Mouse (Mus musculus): Measurements from ENCODE around the gene Lce1c. TPM values are rescaled to one million over a fixed set of nuclear protein-coding genes. Genes with fewer than 3 reads are reported as not detected.

Gene Lce1c
- total RNA-seq (2012; rRNA removed) (not detected in 2 replicates), total RNA-seq (2014; rRNA removed) (not detected in 2 replicates), polyA plus RNA-seq (2012; ENCODE audit: insufficient read length, low read depth) (not detected in 2 replicates)

- dilution Hi-C loops (cut with MboI; ENCODE audit: extremely low pct_ligation_motif_present, extremely low pct_unique_long_range_greater_than_20kb, low sequenced_read_pairs) (no loop called here), in situ Hi-C loops (cut with MboI; ENCODE audit: low pct_ligation_motif_present, low pct_unique_long_range_greater_than_20kb, low sequenced_read_pairs) (no loop called here)
- H3K27me3 ChIP-seq (replicated peaks), result no peaks in the 10 kb centered on the region
- H3K9me3 ChIP-seq (replicated peaks; ENCODE audit: low read length), result no peaks in the 10 kb centered on the region
- H3K36me3 ChIP-seq (replicated peaks in 1 of 2; ENCODE audit: control insufficient read depth in 1 of 2, insufficient read depth in 1 of 2, low read length in 1 of 2), result no peaks in the 10 kb centered on the region
- no peak within 1 kb of the TSS for H3K27ac ChIP-seq (ENCODE audit: insufficient read depth, low read depth)
- no peaks in the 10 kb centered on the region for H3K79me2 ChIP-seq (replicated peaks; ENCODE audit: control insufficient read depth, extremely low read depth, insufficient read depth, poor library complexity, severe bottlenecking)
- H3K9ac ChIP-seq (ENCODE audit: insufficient read depth, low read depth), result no peak within 1 kb of the TSS
- no peak within 1 kb of the TSS for H3K4me2 ChIP-seq (ENCODE audit: insufficient read depth, low read depth, poor library complexity, severe bottlenecking)
- H3K4me3 ChIP-seq (replicated peaks in 1 of 3; ENCODE audit: low read depth in 2 of 3, low read length in 2 of 3, poor library complexity in 1 of 3), result no peak within 1 kb of the TSS
- DNase-seq (ENCODE audit: extremely low read depth), result no peak
- TF ChIP-seq RCOR1 (conservative IDR thresholded peaks at IDR 0.05; ENCODE audit: low read depth, low read length) (no peak), SIN3A (IDR thresholded peaks at IDR 0.05; ENCODE audit: low read length) (no peak), UBTF (IDR thresholded peaks at IDR 0.05; ENCODE audit: low read depth, low read length) (no peak), TCF12 (IDR thresholded peaks at IDR 0.05; ENCODE audit: low read depth, low read length) (no peak), MAFK (IDR thresholded peaks at IDR 0.05; ENCODE audit: insufficient replicate concordance, low read length) (no peak), JUND (conservative IDR thresholded peaks at IDR 0.05; ENCODE audit: low read depth, low read length) (no peak), E2F4 (IDR thresholded peaks at IDR 0.05; ENCODE audit: insufficient replicate concordance, low read depth, low read length) (no peak), NELFE (IDR thresholded peaks at IDR 0.05; ENCODE audit: low read depth, low read length) (no peak), MAZ (IDR thresholded peaks at IDR 0.05; ENCODE audit: low read depth, low read length) (no peak), EP300 (IDR thresholded peaks at IDR 0.05; ENCODE audit: low read length) (no peak), SMC3 (IDR thresholded peaks at IDR 0.05; ENCODE audit: low read depth, low read length) (no peak), PAX5 (IDR thresholded peaks at IDR 0.05; ENCODE audit: low read length) (no peak), HCFC1 (IDR thresholded peaks at IDR 0.05; ENCODE audit: low read depth, low read length) (no peak)
- no peaks in the 10 kb centered on the region for H3K4me1 ChIP-seq (ENCODE audit: control insufficient read depth in 1 of 2, insufficient read depth in 2 of 2)
Measured at GRCm38 (mm10) chr3:92678947-92679346, at the start of gene Lce1c. Gene Lce1c (plus strand): TSS chr3:92679247.

GRCm38 (mm10) chr3:92637745-92638652, 41.0 kb upstream of the Lce1c start:
- in situ Hi-C loops (cut with MboI; ENCODE audit: low pct_ligation_motif_present, low pct_unique_long_range_greater_than_20kb, low sequenced_read_pairs), result no loop called here
- DNase-seq (ENCODE audit: extremely low read depth), result no peak
- Histone ChIP-seq H3K27ac (ENCODE audit: insufficient read depth, low read depth) (no peak overlapping the region), H3K9ac (ENCODE audit: insufficient read depth, low read depth) (no peak overlapping the region), H3K4me2 (ENCODE audit: insufficient read depth, low read depth, poor library complexity, severe bottlenecking) (no peak overlapping the region), H3K4me1 (ENCODE audit: control insufficient read depth in 1 of 2, insufficient read depth in 2 of 2) (no peaks in the 10 kb centered on the region), H3K36me3 (replicated peaks in 1 of 2; ENCODE audit: control insufficient read depth in 1 of 2, insufficient read depth in 1 of 2, low read length in 1 of 2) (no peaks in the 10 kb centered on the region), H3K27me3 (replicated peaks) (no peaks in the 10 kb centered on the region), H3K79me2 (replicated peaks; ENCODE audit: control insufficient read depth, extremely low read depth, insufficient read depth, poor library complexity, severe bottlenecking) (no peaks in the 10 kb centered on the region), H3K9me3 (replicated peaks; ENCODE audit: low read length) (no peaks in the 10 kb centered on the region), H3K4me3 (replicated peaks in 1 of 3; ENCODE audit: low read depth in 2 of 3, low read length in 2 of 3, poor library complexity in 1 of 3) (no peak overlapping the region)
- dilution Hi-C loops (cut with MboI; ENCODE audit: extremely low pct_ligation_motif_present, extremely low pct_unique_long_range_greater_than_20kb, low sequenced_read_pairs), result no loop called here
- TF ChIP-seq HCFC1 (IDR thresholded peaks at IDR 0.05; ENCODE audit: low read depth, low read length) (no peak), PAX5 (IDR thresholded peaks at IDR 0.05; ENCODE audit: low read length) (no peak), IRF4 (IDR thresholded peaks at IDR 0.05; ENCODE audit: low read depth, low read length) (no peak), KAT2A (IDR thresholded peaks at IDR 0.05; ENCODE audit: insufficient replicate concordance, low read length) (no peak), MAFK (IDR thresholded peaks at IDR 0.05; ENCODE audit: insufficient replicate concordance, low read length) (no peak), TCF12 (IDR thresholded peaks at IDR 0.05; ENCODE audit: low read depth, low read length) (no peak), BHLHE40 (IDR thresholded peaks at IDR 0.05; ENCODE audit: low read depth, low read length) (no peak), JUND (conservative IDR thresholded peaks at IDR 0.05; ENCODE audit: low read depth, low read length) (no peak), ETS1 (conservative IDR thresholded peaks at IDR 0.05; ENCODE audit: low read depth, low read length) (no peak), POLR2A (IDR thresholded peaks at IDR 0.05; ENCODE audit: low read depth, low read length) (no peak), JUN (IDR thresholded peaks at IDR 0.05; ENCODE audit: insufficient read depth, low read depth, low read length) (no peak), USF2 (conservative IDR thresholded peaks at IDR 0.05; ENCODE audit: low read depth, low read length) (no peak), ELF1 (IDR thresholded peaks at IDR 0.05; ENCODE audit: low read depth, low read length) (no peak), MEF2A (IDR thresholded peaks at IDR 0.05; ENCODE audit: borderline replicate concordance, low read depth, low read length) (no peak), TBP (conservative IDR thresholded peaks at IDR 0.05; ENCODE audit: low read depth, low read length) (no peak)
